Mouse (Mus musculus) hindbrain, embryonic 15.5 days (tissue): ENCODE data around the gene Cadps. TPM values are rescaled to one million over a fixed set of nuclear protein-coding genes. Genes with fewer than 3 reads are reported as not detected.

Source experiments
- ATAC-seq: fragments of 200-750 bp; cut with Nextera tagmentation; 2 replicates; pipeline ENCODE4 v1.8.0; 2017; ENCODE audit warnings: low read depth, moderate number of reproducible peaks, moderate TSS enrichment; ENCODE audit not compliant: low FRiP score
- H3K27ac ChIP-seq: fragments of 300-500 bp; sonication (generic); replicated peaks from 2 replicates; pipeline ENCODE4 v1.5.1; 2015; ENCODE audit warnings: mild to moderate bottlenecking, inconsistent platforms
- H3K27me3 ChIP-seq: fragments of 300-500 bp; sonication (generic); 2 replicates; pipeline ENCODE4 v1.6.1; 2015; ENCODE audit warnings: control low read depth, inconsistent platforms
- H3K36me3 ChIP-seq: fragments of 300-500 bp; sonication (generic); 2 replicates; pipeline ENCODE4 v1.6.1; 2015; ENCODE audit warnings: control low read depth, inconsistent platforms
- H3K4me1 ChIP-seq: fragments of 300-500 bp; sonication (generic); replicated peaks from 2 replicates; pipeline ENCODE4 v1.6.1; 2015; ENCODE audit warnings: control low read depth, inconsistent platforms
- H3K4me2 ChIP-seq: fragments of 300-500 bp; sonication (generic); 2 replicates; pipeline ENCODE4 v1.6.1; 2015; ENCODE audit warnings: moderate library complexity, mild to moderate bottlenecking, inconsistent platforms
- H3K4me3 ChIP-seq: fragments of 300-500 bp; sonication (generic); 2 replicates; pipeline ENCODE4 v1.5.1; 2015; ENCODE audit warnings: mild to moderate bottlenecking, inconsistent platforms
- H3K9ac ChIP-seq: fragments of 300-500 bp; sonication (generic); 2 replicates; pipeline ENCODE4 v1.6.1; 2015; ENCODE audit warnings: inconsistent platforms
- H3K9me3 ChIP-seq: fragments of 300-500 bp; sonication (generic); 2 replicates; pipeline ENCODE4 v1.6.1; 2016; ENCODE audit warnings: control low read depth, inconsistent platforms
- WGBS: fragments of 180-500 bp; shearing (Covaris S2); methylation state at CpG from one replicate; pipeline ENCODE4 v1.1.7; 2015; 5-methylcytosine and 5-hydroxymethylcytosine counted together
- polyA plus RNA-seq: library from polyadenylated mRNA; unstranded; fragments of >200 nt; fragmentation: Nextera tagmentation; extraction: Ambion mirVana; gene quantifications from 2 replicates; pipeline ENCODE4 v1.2.1, GENCODE M21; 2015

Cadps gene
- polyA plus RNA-seq, 1 experiment from 2014 or later: 44.0 TPM

GRCm38 (mm10) chr14:12718766-12719165 lies 104.1 kb downstream of the Cadps start:
- Histone ChIP-seq H3K4me1 (peaks cover 6% of the 10 kb centered on the region; the same call in 1 of the 2 replicates), H3K36me3 (peaks cover 4% of the 10 kb centered on the region; the same call in 1 of the 2 replicates), H3K9ac (no peak overlapping the region), H3K9me3 (no peaks in the 10 kb centered on the region), H3K27me3 (no peaks in the 10 kb centered on the region), H3K4me3 (no peak overlapping the region), H3K4me2 (no peak overlapping the region), H3K27ac (0 out of 2 replicates have a peak overlapping the region, but pooled peaks have one; percentile 8)
- no peak for ATAC-seq
- 32% methylated on average over 3 of the region's 3 CpGs for WGBS

- 69% methylated on average over 2 of the region's 2 CpGs for WGBS
- H3K4me3 ChIP-seq: no peak overlapping the region
- no peak overlapping the region for H3K27ac ChIP-seq
- peaks cover 4% of the 10 kb centered on the region; the same call in 1 of the 2 replicates for H3K36me3 ChIP-seq
- no peak overlapping the region for H3K4me2 ChIP-seq
- H3K27me3 ChIP-seq: no peaks in the 10 kb centered on the region
- no peak for ATAC-seq
- peaks cover 6% of the 10 kb centered on the region; the same call in 1 of the 2 replicates for H3K4me1 ChIP-seq
- H3K9ac ChIP-seq: no peak overlapping the region
- no peaks in the 10 kb centered on the region for H3K9me3 ChIP-seq
Measured at GRCm38 (mm10) chr14:12715906-12716659, 106.8 kb downstream of the Cadps start.

GRCm38 (mm10) chr14:12707395-12707794 lies 115.5 kb downstream of the Cadps start:
- Histone ChIP-seq H3K9me3 (no peaks in the 10 kb centered on the region), H3K27ac (no peak overlapping the region), H3K4me3 (no peak overlapping the region), H3K36me3 (no peaks in the 10 kb centered on the region), H3K4me1 (no peaks in the 10 kb centered on the region), H3K27me3 (no peaks in the 10 kb centered on the region), H3K9ac (no peak overlapping the region), H3K4me2 (no peak overlapping the region)
- ATAC-seq: no peak
- WGBS: 92% methylated on average over 3 of the region's 3 CpGs

- no peaks in the 10 kb centered on the region; the same call in 1 of the 2 replicates for H3K4me1 ChIP-seq
- no peak overlapping the region for H3K4me3 ChIP-seq
- H3K27ac ChIP-seq: no peak overlapping the region
- ATAC-seq: no peak
- H3K4me2 ChIP-seq: no peak overlapping the region
- no peaks in the 10 kb centered on the region for H3K27me3 ChIP-seq
- H3K9ac ChIP-seq: no peak overlapping the region
- H3K36me3 ChIP-seq: no peaks in the 10 kb centered on the region
- no peaks in the 10 kb centered on the region for H3K9me3 ChIP-seq
- 61% methylated on average over 2 of the region's 2 CpGs for WGBS
Measured at GRCm38 (mm10) chr14:12704461-12704860, 118.4 kb downstream of the Cadps start.

GRCm38 (mm10) chr14:12690201-12690600 lies 132.7 kb downstream of the Cadps start:
- Histone ChIP-seq H3K27ac (no peak overlapping the region), H3K27me3 (no peaks in the 10 kb centered on the region), H3K9ac (no peak overlapping the region), H3K4me1 (0 out of 2 replicates have a peak, but pooled peaks cover under 1% of the 10 kb centered on the region), H3K4me3 (no peak overlapping the region), H3K36me3 (no peaks in the 10 kb centered on the region), H3K9me3 (no peaks in the 10 kb centered on the region), H3K4me2 (no peak overlapping the region)
- WGBS: 38% methylated on average over 1 of the region's 1 CpGs
- no peak for ATAC-seq

GRCm38 (mm10) chr14:12685015-12685414 lies 137.9 kb downstream of the Cadps start:
- ATAC-seq: no peak
- H3K27ac ChIP-seq: no peak overlapping the region; the same call in 1 of the 2 replicates

GRCm38 (mm10) chr14:12680819-12681638 lies 141.8 kb downstream of the Cadps start:
- Histone ChIP-seq H3K36me3 (peaks cover 4% of the 10 kb centered on the region; the same call in 1 of the 2 replicates), H3K4me2 (no peak overlapping the region), H3K4me1 (peaks cover 16% of the 10 kb centered on the region), H3K4me3 (no peak overlapping the region), H3K9ac (no peak overlapping the region), H3K27ac (peak overlapping the region; percentile 36), H3K9me3 (no peaks in the 10 kb centered on the region), H3K27me3 (no peaks in the 10 kb centered on the region)
- 45% methylated on average over 3 of the region's 3 CpGs for WGBS
- ATAC-seq: peak; percentile 75

More at GRCm38 (mm10) chr14:12685015-12685414, 137.9 kb downstream of the Cadps start:
- H3K4me3 ChIP-seq: no peak overlapping the region
- no peaks in the 10 kb centered on the region for H3K36me3 ChIP-seq
- H3K27me3 ChIP-seq: no peaks in the 10 kb centered on the region
- no peak overlapping the region for H3K4me2 ChIP-seq
- no peak overlapping the region for H3K9ac ChIP-seq
- WGBS: 55% methylated on average over 3 of the region's 3 CpGs
- no peaks in the 10 kb centered on the region for H3K9me3 ChIP-seq
- peaks cover 16% of the 10 kb centered on the region for H3K4me1 ChIP-seq

GRCm38 (mm10) chr14:12661430-12661829 lies 161.4 kb downstream of the Cadps start:
- 66% methylated on average over 2 of the region's 2 CpGs for WGBS
- ATAC-seq: no peak

GRCm38 (mm10) chr14:12657351-12657750 lies 165.5 kb downstream of the Cadps start:
- Histone ChIP-seq H3K4me1 (0 out of 2 replicates have a peak, but pooled peaks cover 4% of the 10 kb centered on the region), H3K4me3 (no peak overlapping the region), H3K9ac (no peak overlapping the region), H3K4me2 (no peak overlapping the region), H3K9me3 (no peaks in the 10 kb centered on the region), H3K27me3 (no peaks in the 10 kb centered on the region), H3K36me3 (no peaks in the 10 kb centered on the region), H3K27ac (no peak overlapping the region)
- 84% methylated on average over 4 of the region's 4 CpGs for WGBS
- ATAC-seq: 0 out of 2 replicates have a peak, but pooled peaks have one; percentile 10

More at GRCm38 (mm10) chr14:12661430-12661829, 161.4 kb downstream of the Cadps start:
- H3K36me3 ChIP-seq: no peaks in the 10 kb centered on the region
- H3K4me3 ChIP-seq: no peak overlapping the region
- H3K4me1 ChIP-seq: 0 out of 2 replicates have a peak, but pooled peaks cover 4% of the 10 kb centered on the region
- no peak overlapping the region for H3K4me2 ChIP-seq
- H3K27me3 ChIP-seq: no peaks in the 10 kb centered on the region
- no peak overlapping the region for H3K9ac ChIP-seq
- H3K9me3 ChIP-seq: no peaks in the 10 kb centered on the region
- H3K27ac ChIP-seq: no peak overlapping the region

GRCm38 (mm10) chr14:12642868-12643512 lies 179.9 kb downstream of the Cadps start:
- ATAC-seq: no peak
- H3K36me3 ChIP-seq: no peaks in the 10 kb centered on the region
- no peak overlapping the region for H3K9ac ChIP-seq
- H3K27me3 ChIP-seq: no peaks in the 10 kb centered on the region
- WGBS: 74% methylated on average over 6 of the region's 6 CpGs
- H3K27ac ChIP-seq: no peak overlapping the region
- no peaks in the 10 kb centered on the region for H3K9me3 ChIP-seq
- no peak overlapping the region for H3K4me2 ChIP-seq
- no peak overlapping the region for H3K4me3 ChIP-seq
- H3K4me1 ChIP-seq: 0 out of 2 replicates have a peak, but pooled peaks cover 2% of the 10 kb centered on the region

GRCm38 (mm10) chr14:12638762-12639161 lies 184.1 kb downstream of the Cadps start:
- H3K27ac ChIP-seq: no peak overlapping the region
- no peaks in the 10 kb centered on the region for H3K27me3 ChIP-seq
- H3K4me3 ChIP-seq: no peak overlapping the region
- H3K9ac ChIP-seq: no peak overlapping the region
- 0 out of 2 replicates have a peak, but pooled peaks cover 2% of the 10 kb centered on the region for H3K4me1 ChIP-seq
- ATAC-seq: no peak
- H3K4me2 ChIP-seq: no peak overlapping the region
- H3K36me3 ChIP-seq: no peaks in the 10 kb centered on the region
- 76% methylated on average over 2 of the region's 2 CpGs for WGBS
- no peaks in the 10 kb centered on the region for H3K9me3 ChIP-seq
